Mouse (Mus musculus): ENCODE data around the gene Camk2n2. TPM values are rescaled to one million over a fixed set of nuclear protein-coding genes. Genes with fewer than 3 reads are reported as not detected.

Camk2n2 gene
- polyA plus RNA-seq, 1 experiment from 2014 or later, result 18.6 TPM

GRCm38 (mm10) chr16:20642161-20642560 lies 21.1 kb upstream of the Camk2n2 start:
- peak; percentile 74 for ATAC-seq
- Histone ChIP-seq H3K36me3 (ENCODE audit: control insufficient read depth, insufficient read depth, low read length) (no peaks in the 10 kb centered on the region), H3K27ac (ENCODE audit: low read depth, low read length) (no peak overlapping the region), H3K4me3 (ENCODE audit: low read depth, low read length) (no peak overlapping the region), H3K9ac (ENCODE audit: low read length) (no peak overlapping the region), H3K27me3 (replicated peaks; ENCODE audit: control insufficient read depth, insufficient read depth, low read length) (no peaks in the 10 kb centered on the region), H3K4me1 (ENCODE audit: control insufficient read depth, insufficient read depth, low read length) (peaks cover 4% of the 10 kb centered on the region; the same call in 1 of the 2 replicates), H3K9me3 (replicated peaks; ENCODE audit: control insufficient read depth, low read length) (no peaks in the 10 kb centered on the region), H3K4me2 (ENCODE audit: low read length) (no peak overlapping the region)
- WGBS, result 3% methylated on average over 8 of the region's 8 CpGs
- peak; percentile 86 for DNase-seq (ENCODE audit: low spot score)

- WGBS, result 57% methylated on average over 8 of the region's 8 CpGs
- peaks cover 4% of the 10 kb centered on the region; the same call in 1 of the 2 replicates for H3K4me1 ChIP-seq (ENCODE audit: control insufficient read depth, insufficient read depth, low read length)
- H3K36me3 ChIP-seq (ENCODE audit: control insufficient read depth, insufficient read depth, low read length), result no peaks in the 10 kb centered on the region
- DNase-seq (ENCODE audit: low spot score) (peak; percentile 86), ATAC-seq (peak; percentile 68; the same call in 1 of the 2 replicates)
- peak overlapping the region; percentile 21; the same call in 1 of the 2 replicates for H3K9ac ChIP-seq (ENCODE audit: low read length)
- H3K27me3 ChIP-seq (replicated peaks; ENCODE audit: control insufficient read depth, insufficient read depth, low read length), result no peaks in the 10 kb centered on the region
- H3K9me3 ChIP-seq (replicated peaks; ENCODE audit: control insufficient read depth, low read length), result no peaks in the 10 kb centered on the region
- H3K4me3 ChIP-seq (ENCODE audit: low read depth, low read length), result no peak overlapping the region
- H3K27ac ChIP-seq (ENCODE audit: low read depth, low read length), result no peak overlapping the region
- H3K4me2 ChIP-seq (ENCODE audit: low read length), result peak overlapping the region; percentile 28; the same call in 1 of the 2 replicates
Observed at GRCm38 (mm10) chr16:20638367-20638766, 17.3 kb upstream of the Camk2n2 start.

DNA sequence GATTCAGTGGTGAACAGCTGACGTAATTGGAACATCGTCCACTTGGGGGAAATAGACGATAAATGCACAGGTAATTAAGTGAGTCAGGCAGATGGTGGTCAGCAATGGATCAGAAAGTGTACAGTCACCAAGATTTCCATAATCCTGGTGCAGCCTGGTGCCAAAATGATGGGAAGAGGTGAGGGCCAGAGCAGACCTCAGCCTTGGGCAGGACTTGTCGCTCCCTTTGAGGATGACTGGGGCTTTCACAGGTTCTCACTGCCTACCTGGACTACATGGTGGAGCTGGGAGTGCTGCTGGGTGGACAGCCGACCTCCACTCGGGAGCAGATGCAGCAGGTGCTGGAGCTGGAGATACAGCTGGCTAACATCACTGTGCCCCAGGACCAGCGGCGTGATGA lies 16.3 kb upstream of the Camk2n2 start:
- Histone ChIP-seq H3K4me1 (ENCODE audit: control insufficient read depth, insufficient read depth, low read length) (peaks cover 4% of the 10 kb centered on the region; the same call in 1 of the 2 replicates), H3K4me3 (ENCODE audit: low read depth, low read length) (no peak overlapping the region), H3K27me3 (replicated peaks; ENCODE audit: control insufficient read depth, insufficient read depth, low read length) (no peaks in the 10 kb centered on the region), H3K9me3 (replicated peaks; ENCODE audit: control insufficient read depth, low read length) (no peaks in the 10 kb centered on the region), H3K36me3 (ENCODE audit: control insufficient read depth, insufficient read depth, low read length) (0 out of 2 replicates have a peak, but pooled peaks cover 3% of the 10 kb centered on the region), H3K27ac (ENCODE audit: low read depth, low read length) (no peak overlapping the region), H3K9ac (ENCODE audit: low read length) (no peak overlapping the region), H3K4me2 (ENCODE audit: low read length) (no peak overlapping the region)
- ATAC-seq, result no peak
- WGBS, result 85% methylated on average over 8 of the region's 8 CpGs
- DNase-seq (ENCODE audit: low spot score), result no peak

GRCm38 (mm10) chr16:20629731-20630634 lies 8.9 kb upstream of the Camk2n2 start, which contains the start of gene Ece2:
TSS of gene Ece2 (plus strand) at chr16:20629828.
- H3K9ac ChIP-seq (ENCODE audit: low read length), result peak within 1 kb of the TSS; percentile 81
- no peaks in the 10 kb centered on the region for H3K9me3 ChIP-seq (replicated peaks; ENCODE audit: control insufficient read depth, low read length)
- peak within 1 kb of the TSS; percentile 44; the same call in 1 of the 2 replicates for H3K27ac ChIP-seq (ENCODE audit: low read depth, low read length)
- H3K4me1 ChIP-seq (ENCODE audit: control insufficient read depth, insufficient read depth, low read length), result no peaks in the 10 kb centered on the region
- WGBS, result 7% methylated on average over 52 of the region's 54 CpGs
- peak within 1 kb of the TSS; percentile 97 for H3K4me2 ChIP-seq (ENCODE audit: low read length)
- ATAC-seq, result peak; percentile 66
- DNase-seq (ENCODE audit: low spot score), result peak; percentile 53
- peak within 1 kb of the TSS; percentile 54 for H3K4me3 ChIP-seq (ENCODE audit: low read depth, low read length)
- H3K36me3 ChIP-seq (ENCODE audit: control insufficient read depth, insufficient read depth, low read length), result 0 out of 2 replicates have a peak, but pooled peaks cover 6% of the 10 kb centered on the region
- no peaks in the 10 kb centered on the region for H3K27me3 ChIP-seq (replicated peaks; ENCODE audit: control insufficient read depth, insufficient read depth, low read length)

DNA sequence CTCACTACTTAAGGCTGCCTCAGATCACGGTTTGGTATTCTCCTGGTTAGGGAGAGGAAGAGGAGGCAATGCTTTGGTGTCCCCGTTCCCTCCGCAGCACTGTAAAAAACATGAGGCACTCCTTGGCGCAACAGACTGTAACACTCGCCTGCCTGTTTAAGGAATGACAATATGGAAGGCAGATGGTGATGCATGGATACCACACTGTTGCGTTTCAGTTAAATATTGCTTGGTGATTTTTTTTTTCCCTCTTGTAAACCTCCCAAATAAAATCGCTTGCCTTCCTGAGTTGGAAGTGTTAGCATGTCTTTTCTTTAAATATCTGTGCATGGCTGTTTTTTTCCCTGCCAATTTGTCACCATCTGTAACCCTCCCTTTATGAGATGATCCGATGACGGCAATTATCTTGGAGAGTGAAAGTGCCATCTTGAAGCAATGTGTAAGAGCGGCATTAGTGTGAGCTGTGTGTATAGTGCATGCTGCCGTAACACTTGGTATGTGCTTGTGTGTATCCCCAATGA lies 7.8 kb upstream of the Camk2n2 start:
- DNase-seq (ENCODE audit: low spot score), result peak; percentile 76
- Histone ChIP-seq H3K4me2 (ENCODE audit: low read length) (peak overlapping the region; percentile 97; the same call in 1 of the 2 replicates), H3K36me3 (ENCODE audit: control insufficient read depth, insufficient read depth, low read length) (0 out of 2 replicates have a peak, but pooled peaks cover 6% of the 10 kb centered on the region), H3K9me3 (replicated peaks; ENCODE audit: control insufficient read depth, low read length) (no peaks in the 10 kb centered on the region), H3K9ac (ENCODE audit: low read length) (no peak overlapping the region; the same call in 1 of the 2 replicates), H3K27me3 (replicated peaks; ENCODE audit: control insufficient read depth, insufficient read depth, low read length) (no peaks in the 10 kb centered on the region), H3K4me3 (ENCODE audit: low read depth, low read length) (peak overlapping the region; percentile 1; the same call in 1 of the 2 replicates), H3K4me1 (ENCODE audit: control insufficient read depth, insufficient read depth, low read length) (no peaks in the 10 kb centered on the region), H3K27ac (ENCODE audit: low read depth, low read length) (no peak overlapping the region)
- WGBS, result 41% methylated on average over 11 of the region's 11 CpGs
- ATAC-seq, result peak; percentile 70; the same call in 1 of the 2 replicates

DNA sequence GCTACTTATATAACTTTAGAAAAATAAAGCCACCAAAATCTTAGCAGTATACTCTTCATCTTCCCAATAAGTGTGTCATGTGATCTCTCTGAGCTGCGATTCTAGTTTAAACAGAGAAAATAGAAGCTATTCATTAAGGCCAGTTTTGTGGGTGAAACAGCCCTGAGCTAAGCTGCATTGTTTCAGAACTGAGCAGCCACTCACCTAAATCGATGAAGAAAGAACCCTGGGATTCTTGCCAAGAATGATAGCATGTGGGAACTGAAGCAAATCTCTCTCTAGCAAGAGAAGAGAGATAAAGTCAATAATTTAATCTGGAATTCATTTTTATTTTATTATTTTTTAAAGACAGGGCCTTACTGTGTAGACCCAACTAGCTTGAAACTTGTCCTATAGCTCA lies 2.1 kb upstream of the Camk2n2 start:
- no peak overlapping the region for H3K27ac ChIP-seq (ENCODE audit: low read depth, low read length)
- H3K9me3 ChIP-seq (replicated peaks; ENCODE audit: control insufficient read depth, low read length), result no peaks in the 10 kb centered on the region
- no peaks in the 10 kb centered on the region for H3K36me3 ChIP-seq (ENCODE audit: control insufficient read depth, insufficient read depth, low read length)
- 5% methylated on average over 2 of the region's 2 CpGs for WGBS
- no peaks in the 10 kb centered on the region for H3K27me3 ChIP-seq (replicated peaks; ENCODE audit: control insufficient read depth, insufficient read depth, low read length)
- ATAC-seq (no peak), DNase-seq (ENCODE audit: low spot score) (peak; percentile 14)
- H3K4me2 ChIP-seq (ENCODE audit: low read length), result peak overlapping the region; percentile 82; the same call in 1 of the 2 replicates
- H3K9ac ChIP-seq (ENCODE audit: low read length), result no peak overlapping the region
- no peak overlapping the region for H3K4me3 ChIP-seq (ENCODE audit: low read depth, low read length)
- peaks cover 6% of the 10 kb centered on the region for H3K4me1 ChIP-seq (ENCODE audit: control insufficient read depth, insufficient read depth, low read length)

DNA sequence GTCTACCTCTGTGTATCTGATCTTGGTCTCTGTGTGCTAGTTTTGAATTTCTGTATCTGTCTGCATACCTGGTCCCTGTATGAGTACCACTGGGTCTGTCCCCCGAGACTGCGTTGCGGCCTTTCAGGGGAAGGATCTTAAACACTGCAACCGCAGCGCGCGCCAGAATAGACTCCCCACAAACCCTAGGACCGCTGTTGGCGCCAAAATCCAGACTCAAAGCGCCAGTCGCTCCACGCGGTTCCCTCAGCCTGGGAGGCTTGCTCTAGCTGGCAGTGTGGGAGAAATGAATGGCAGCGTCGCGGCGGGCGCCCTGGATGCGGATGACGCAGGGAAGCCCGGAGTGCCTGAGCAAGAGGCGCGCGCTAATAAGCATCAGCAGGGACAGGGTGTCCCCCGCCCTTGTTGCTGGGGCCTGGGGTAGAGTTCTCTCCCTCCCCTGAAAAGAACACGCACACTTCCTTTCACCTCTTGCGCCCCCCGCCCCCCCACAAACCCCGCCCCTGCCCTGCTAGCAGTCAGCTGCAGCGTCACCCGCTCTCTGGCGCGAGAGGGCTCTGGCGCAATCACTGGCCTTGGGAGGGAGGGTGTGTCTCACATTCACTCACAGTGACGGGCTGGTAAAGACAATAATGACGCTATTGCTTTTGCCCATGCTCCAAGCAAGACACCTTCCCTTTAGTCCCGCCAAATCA lies 1.1 kb upstream of the Camk2n2 start:
- under 1% methylated on average over 37 of the region's 37 CpGs for WGBS
- Histone ChIP-seq H3K4me2 (ENCODE audit: low read length) (peak overlapping the region; percentile 82), H3K9me3 (replicated peaks; ENCODE audit: control insufficient read depth, low read length) (no peaks in the 10 kb centered on the region), H3K9ac (ENCODE audit: low read length) (peak overlapping the region; percentile 86), H3K4me3 (ENCODE audit: low read depth, low read length) (peak overlapping the region; percentile 80), H3K27me3 (replicated peaks; ENCODE audit: control insufficient read depth, insufficient read depth, low read length) (no peaks in the 10 kb centered on the region), H3K4me1 (ENCODE audit: control insufficient read depth, insufficient read depth, low read length) (peaks cover 6% of the 10 kb centered on the region), H3K36me3 (ENCODE audit: control insufficient read depth, insufficient read depth, low read length) (peaks cover 5% of the 10 kb centered on the region; the same call in 1 of the 2 replicates), H3K27ac (ENCODE audit: low read depth, low read length) (peak overlapping the region; percentile 89)
- DNase-seq (ENCODE audit: low spot score) (peak; percentile 81), ATAC-seq (peak; percentile 57)

GRCm38 (mm10) chr16:20620751-20621190 lies 316 bp downstream of the Camk2n2 start:
- H3K36me3 ChIP-seq (ENCODE audit: control insufficient read depth, insufficient read depth, low read length), result peaks cover 5% of the 10 kb centered on the region; the same call in 1 of the 2 replicates
- under 1% methylated on average over 32 of the region's 32 CpGs for WGBS
- H3K9me3 ChIP-seq (replicated peaks; ENCODE audit: control insufficient read depth, low read length), result no peaks in the 10 kb centered on the region
- peaks cover 6% of the 10 kb centered on the region for H3K4me1 ChIP-seq (ENCODE audit: control insufficient read depth, insufficient read depth, low read length)
- H3K27me3 ChIP-seq (replicated peaks; ENCODE audit: control insufficient read depth, insufficient read depth, low read length), result no peaks in the 10 kb centered on the region
- H3K4me2 ChIP-seq (ENCODE audit: low read length), result peak overlapping the region; percentile 82
- peak overlapping the region; percentile 80 for H3K4me3 ChIP-seq (ENCODE audit: low read depth, low read length)
- DNase-seq (ENCODE audit: low spot score) (peak; percentile 50), ATAC-seq (peak; percentile 33)
- H3K27ac ChIP-seq (ENCODE audit: low read depth, low read length), result peak overlapping the region; percentile 89
- peak overlapping the region; percentile 86 for H3K9ac ChIP-seq (ENCODE audit: low read length)
